Mouse (Mus musculus) kidney, embryonic 16.5 days (tissue): ENCODE data around the gene Racgap1. TPM values are rescaled to one million over a fixed set of nuclear protein-coding genes. Genes with fewer than 3 reads are reported as not detected.

Source experiments
- ATAC-seq: fragments of 200-750 bp; cut with Nextera tagmentation; 2 replicates; pipeline ENCODE4 v1.8.0; 2017; ENCODE audit warnings: moderate TSS enrichment; ENCODE audit not compliant: low FRiP score, low TSS enrichment
- H3K27ac ChIP-seq: fragments of 300-500 bp; sonication (generic); 2 replicates; pipeline ENCODE4 v1.5.1; 2014; ENCODE audit warnings: low read length
- H3K27me3 ChIP-seq: fragments of 300-500 bp; sonication (generic); 2 replicates; pipeline ENCODE4 v1.6.1; 2014; ENCODE audit warnings: low read length, control low read depth, mixed read lengths; ENCODE audit not compliant: insufficient read depth
- H3K36me3 ChIP-seq: fragments of 300-500 bp; sonication (generic); 2 replicates; pipeline ENCODE4 v1.6.1; 2014; ENCODE audit warnings: low read length, control low read depth, mixed read lengths; ENCODE audit not compliant: insufficient read depth
- H3K4me1 ChIP-seq: fragments of 300-500 bp; sonication (generic); 2 replicates; pipeline ENCODE4 v1.6.1; 2014; ENCODE audit warnings: low read length, control low read depth, mixed read lengths; ENCODE audit not compliant: insufficient read depth
- H3K4me2 ChIP-seq: fragments of 300-500 bp; sonication (generic); replicated peaks from 2 replicates; pipeline ENCODE4 v1.6.1; 2014; ENCODE audit warnings: low read depth, low read length
- H3K4me3 ChIP-seq: fragments of 300-500 bp; sonication (generic); 2 replicates; pipeline ENCODE4 v1.5.1; 2014; ENCODE audit warnings: mild to moderate bottlenecking, low read length
- H3K9ac ChIP-seq: fragments of 300-500 bp; sonication (generic); replicated peaks from 2 replicates; pipeline ENCODE4 v1.6.1; 2014; ENCODE audit warnings: low read length
- H3K9me3 ChIP-seq: fragments of 300-500 bp; sonication (generic); 2 replicates; pipeline ENCODE4 v1.6.1; 2016; ENCODE audit warnings: low read length, control low read depth
- WGBS: fragments of 180-500 bp; shearing (Covaris S2); extraction: QIAGEN DNeasy Blood & Tissue Kit; methylation state at CpG from one replicate; pipeline ENCODE4 v1.1.7; 2014; 5-methylcytosine and 5-hydroxymethylcytosine counted together
- polyA plus RNA-seq: library from polyadenylated mRNA; unstranded; fragments of >200 nt; fragmentation: Nextera tagmentation; extraction: Ambion mirVana; gene quantifications from 2 replicates; pipeline ENCODE4 v1.2.1, GENCODE M21; 2015

The Racgap1 gene
- polyA plus RNA-seq, 1 experiment from 2014 or later: 143 TPM

DNA sequence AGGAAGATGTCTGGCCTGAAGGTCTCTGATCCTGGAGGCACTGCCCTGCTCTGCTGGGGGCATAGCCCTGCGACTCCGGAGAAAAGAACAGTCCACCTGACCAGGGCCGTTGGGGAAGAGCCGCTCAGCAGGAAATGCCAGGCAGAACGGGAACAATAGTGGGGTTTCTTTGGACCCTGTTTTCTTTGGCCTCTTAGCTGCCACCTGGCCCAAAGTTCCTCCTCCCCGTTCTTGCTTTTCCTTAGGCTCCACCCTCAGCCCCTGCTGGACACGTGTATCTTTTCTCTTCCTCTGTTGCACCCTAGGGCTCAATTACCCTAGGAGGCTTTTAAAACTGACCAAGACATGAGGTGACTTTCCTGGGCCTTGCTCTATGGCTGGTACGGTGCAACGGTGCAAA, 62.2 kb downstream of the Racgap1 start:
- H3K27me3 ChIP-seq: peaks cover 99% of the 10 kb centered on the region
- H3K9ac ChIP-seq: no peak overlapping the region
- 0 out of 2 replicates have a peak, but pooled peaks cover 3% of the 10 kb centered on the region for H3K9me3 ChIP-seq
- no peak overlapping the region for H3K4me2 ChIP-seq
- no peak overlapping the region for H3K27ac ChIP-seq
- no peak overlapping the region for H3K4me3 ChIP-seq
- H3K36me3 ChIP-seq: no peaks in the 10 kb centered on the region
- WGBS: 5% methylated on average over 9 of the region's 9 CpGs
- H3K4me1 ChIP-seq: peaks cover 25% of the 10 kb centered on the region
- ATAC-seq: no peak

DNA sequence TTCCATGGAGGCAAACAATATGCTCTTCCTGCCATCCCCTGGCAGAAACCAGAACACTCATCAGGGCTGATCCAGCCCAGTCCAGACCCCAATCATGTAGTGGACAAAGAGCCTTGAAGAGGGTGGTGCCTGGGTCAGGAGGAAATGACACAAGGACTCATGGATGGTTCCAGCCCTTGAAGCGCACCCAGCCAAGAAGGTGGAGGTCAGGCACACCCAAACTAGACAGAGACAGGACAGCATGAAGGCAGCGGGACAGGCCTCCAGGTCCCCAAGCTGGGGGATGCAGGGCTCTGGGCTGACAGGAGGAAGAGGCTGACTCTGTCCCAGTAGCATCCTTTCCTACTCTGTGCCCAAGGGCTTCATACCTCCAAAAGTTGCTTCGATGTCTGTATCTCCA, 64.9 kb downstream of the Racgap1 start:
- Histone ChIP-seq H3K4me2 (no peak overlapping the region), H3K4me3 (no peak overlapping the region), H3K36me3 (no peaks in the 10 kb centered on the region), H3K4me1 (peaks cover 35% of the 10 kb centered on the region), H3K27ac (no peak overlapping the region), H3K9me3 (0 out of 2 replicates have a peak, but pooled peaks cover 3% of the 10 kb centered on the region), H3K27me3 (peaks cover 97% of the 10 kb centered on the region), H3K9ac (no peak overlapping the region)
- no peak for ATAC-seq
- WGBS: 88% methylated on average over 3 of the region's 3 CpGs

DNA sequence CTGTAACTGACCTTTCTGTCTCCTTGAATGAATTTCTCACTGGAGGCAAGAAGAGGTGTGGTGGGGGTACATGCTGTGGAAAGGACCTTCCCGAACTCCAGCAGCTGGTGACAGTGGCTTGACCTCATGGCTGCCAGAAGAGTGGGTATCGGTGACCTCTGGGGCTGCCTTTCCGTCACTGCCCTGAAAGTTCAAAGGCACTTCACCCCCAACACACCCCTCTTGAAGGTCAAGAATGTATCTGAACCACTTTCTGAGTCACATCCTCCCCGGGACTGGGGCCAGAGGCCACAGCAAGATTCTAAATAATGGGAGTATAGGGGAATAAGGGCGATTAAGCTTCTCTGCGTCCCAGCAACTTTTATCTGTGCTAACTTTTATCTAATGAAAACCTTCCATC, 65.7 kb downstream of the Racgap1 start:
- 0 out of 2 replicates have a peak, but pooled peaks cover 3% of the 10 kb centered on the region for H3K9me3 ChIP-seq
- H3K36me3 ChIP-seq: no peaks in the 10 kb centered on the region
- H3K27me3 ChIP-seq: peaks cover 97% of the 10 kb centered on the region
- no peak overlapping the region for H3K9ac ChIP-seq
- ATAC-seq: no peak
- no peak overlapping the region for H3K27ac ChIP-seq
- H3K4me1 ChIP-seq: peaks cover 30% of the 10 kb centered on the region
- H3K4me2 ChIP-seq: no peak overlapping the region
- whole genome bisulfite sequencing: 63% methylated on average over 6 of the region's 6 CpGs
- H3K4me3 ChIP-seq: no peak overlapping the region

DNA sequence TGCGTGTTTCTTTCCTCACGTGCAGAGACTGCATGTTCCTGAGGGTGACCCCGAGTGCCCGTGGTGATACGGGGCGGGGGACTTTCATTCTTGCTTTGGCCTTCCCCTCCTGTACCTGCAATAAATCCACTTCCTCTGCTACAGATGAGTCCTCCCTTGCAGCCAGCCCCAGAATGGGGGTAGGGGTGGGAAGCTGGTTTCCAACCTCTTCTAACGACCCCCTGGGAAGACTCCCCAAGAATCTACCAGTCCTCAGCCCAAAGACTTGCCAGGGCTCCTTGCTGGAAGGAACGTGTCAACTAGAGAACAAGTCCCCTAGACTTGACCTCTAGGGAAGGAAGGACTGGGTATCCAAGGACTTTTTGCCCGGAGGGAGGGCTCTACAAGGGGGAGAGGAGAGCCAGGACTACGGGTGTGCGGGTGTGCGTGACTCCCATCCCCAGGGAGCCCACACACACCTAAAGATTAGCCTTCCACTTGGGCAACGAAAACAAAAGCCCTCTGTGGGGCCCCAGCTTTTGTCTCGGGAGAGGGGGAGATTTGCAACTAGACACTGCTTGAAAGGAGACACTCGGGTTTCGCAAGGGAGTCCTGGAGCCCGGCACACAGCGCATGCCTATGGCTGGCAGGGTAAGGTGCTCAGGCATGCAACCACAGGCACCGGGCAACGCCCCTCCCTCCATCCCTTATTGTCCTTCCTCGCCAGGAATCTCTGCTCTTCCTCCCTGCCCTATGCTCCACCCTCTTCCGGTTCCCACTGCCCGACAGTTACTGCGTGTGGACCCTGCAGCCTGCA, 66.9 kb downstream of the Racgap1 start:
- Histone ChIP-seq H3K4me3 (peak overlapping the region; percentile 38), H3K4me1 (peaks cover 25% of the 10 kb centered on the region), H3K36me3 (no peaks in the 10 kb centered on the region), H3K27ac (no peak overlapping the region), H3K4me2 (peak overlapping the region; percentile 58), H3K9me3 (no peaks in the 10 kb centered on the region), H3K27me3 (peaks cover 96% of the 10 kb centered on the region), H3K9ac (peak overlapping the region; percentile 61)
- peak; percentile 81 for ATAC-seq
- WGBS: 3% methylated on average over 24 of the region's 24 CpGs

DNA sequence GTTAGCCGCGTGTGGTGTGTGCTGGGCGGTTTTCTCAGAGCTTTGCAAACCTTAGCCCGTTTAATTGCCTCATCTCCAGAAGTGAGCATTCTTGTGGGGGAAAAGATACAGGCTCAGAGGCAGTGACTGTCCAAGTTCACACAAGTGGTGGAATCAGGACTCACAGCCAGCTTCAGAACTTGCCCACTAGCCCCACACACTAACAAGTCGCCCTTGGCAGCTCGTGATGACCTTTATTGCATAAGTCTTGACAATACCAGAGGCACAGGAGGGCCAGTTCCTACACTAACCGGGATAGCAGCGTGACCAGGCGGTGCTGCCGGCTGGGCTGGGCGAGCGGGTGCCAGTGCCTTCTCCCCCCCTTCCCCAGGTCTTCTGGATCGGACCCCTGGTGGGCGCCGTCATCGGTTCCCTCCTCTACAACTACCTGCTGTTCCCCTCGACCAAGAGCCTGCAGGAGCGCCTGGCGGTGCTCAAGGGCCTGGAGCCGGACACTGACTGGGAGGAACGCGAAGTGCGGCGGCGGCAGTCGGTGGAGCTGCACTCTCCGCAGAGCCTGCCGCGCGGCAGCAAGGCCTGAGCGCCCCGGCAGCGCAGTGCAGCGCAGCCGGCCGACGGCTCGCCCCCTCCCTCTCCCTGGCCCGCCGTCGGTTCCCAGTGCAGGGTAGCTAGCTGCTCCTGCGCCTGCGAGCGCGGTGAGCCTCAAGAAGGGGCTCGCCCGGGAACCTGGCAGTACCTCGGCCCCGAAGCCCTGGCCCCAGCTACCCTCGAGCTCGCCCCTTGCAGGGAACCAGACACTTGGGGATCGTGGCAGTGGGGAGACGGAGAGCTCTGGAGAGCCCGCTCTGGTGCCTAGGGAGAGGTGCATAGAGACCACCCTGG, 67.8 kb downstream of the Racgap1 start:
- peaks cover 89% of the 10 kb centered on the region for H3K27me3 ChIP-seq
- H3K4me1 ChIP-seq: peaks cover 18% of the 10 kb centered on the region
- H3K4me3 ChIP-seq: peak overlapping the region; percentile 38
- no peaks in the 10 kb centered on the region for H3K36me3 ChIP-seq
- WGBS: 3% methylated on average over 53 of the region's 54 CpGs
- H3K9me3 ChIP-seq: no peaks in the 10 kb centered on the region
- peak overlapping the region; percentile 58 for H3K4me2 ChIP-seq
- H3K27ac ChIP-seq: no peak overlapping the region
- peak overlapping the region; percentile 61 for H3K9ac ChIP-seq
- peak; percentile 32 for ATAC-seq

DNA sequence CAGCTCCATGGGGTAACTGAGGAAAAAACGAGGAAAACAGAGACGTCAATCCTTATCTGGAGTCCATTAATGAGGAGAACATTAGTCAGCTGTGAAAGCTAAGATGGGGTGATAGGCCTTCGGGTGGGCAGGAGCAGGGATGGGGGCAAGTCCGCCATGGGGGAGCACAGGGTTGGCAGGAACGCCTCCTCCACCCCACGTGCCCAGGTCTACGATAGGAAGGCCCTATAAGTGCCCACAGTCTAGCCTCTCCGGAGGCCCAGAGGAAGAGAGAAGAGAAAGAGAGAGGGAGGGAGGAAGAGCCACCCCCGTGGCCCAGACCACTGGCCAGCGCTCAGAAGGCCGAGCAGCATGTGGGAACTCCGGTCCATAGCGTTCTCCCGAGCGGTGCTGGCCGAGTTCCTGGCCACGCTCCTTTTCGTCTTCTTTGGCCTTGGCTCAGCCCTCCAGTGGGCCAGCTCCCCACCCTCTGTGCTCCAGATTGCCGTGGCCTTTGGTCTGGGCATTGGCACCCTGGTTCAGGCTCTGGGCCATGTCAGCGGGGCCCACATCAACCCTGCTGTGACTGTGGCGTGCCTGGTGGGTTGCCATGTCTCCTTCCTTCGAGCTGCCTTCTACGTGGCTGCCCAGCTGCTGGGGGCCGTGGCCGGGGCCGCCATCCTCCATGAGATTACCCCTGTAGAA, 72.5 kb downstream of the Racgap1 start, which contains the start of gene Aqp2:
Aqp2 (plus strand) TSS at position 254 of the 684 bp plus-strand sequence.
- WGBS: 80% methylated on average over 26 of the region's 26 CpGs
- peak within 1 kb of the TSS; percentile 11 for H3K4me3 ChIP-seq
- peaks cover 7% of the 10 kb centered on the region for H3K4me1 ChIP-seq
- H3K36me3 ChIP-seq: no peaks in the 10 kb centered on the region
- peaks cover 41% of the 10 kb centered on the region for H3K27me3 ChIP-seq
- H3K9ac ChIP-seq: peak within 1 kb of the TSS; percentile 22; the same call in 1 of the 2 replicates
- H3K27ac ChIP-seq: peak within 1 kb of the TSS; percentile 27; the same call in 1 of the 2 replicates
- no peaks in the 10 kb centered on the region for H3K9me3 ChIP-seq
- ATAC-seq: no peak
- peak within 1 kb of the TSS; percentile 16; the same call in 1 of the 2 replicates for H3K4me2 ChIP-seq

Other genes with a start within 250 kb of the Racgap1 start
- 9.3 and 10.9 TPM in 2 replicates for gene Nckap5l, start 193.9 kb downstream of the Racgap1 start, polyA plus RNA-seq
- 16.8 and 18.2 TPM in 2 replicates for gene Bcdin3d, start 176.9 kb downstream of the Racgap1 start, polyA plus RNA-seq
- 0.32 and 0.50 TPM in 2 replicates for gene Faim2, start 123.5 kb downstream of the Racgap1 start, polyA plus RNA-seq
- gene Aqp2, start 72.6 kb downstream of the Racgap1 start, polyA plus RNA-seq: 109 and 159 TPM in 2 replicates
- 3.7 and 5.0 TPM in 2 replicates for gene Aqp5, start 60.9 kb downstream of the Racgap1 start, polyA plus RNA-seq
- 0.10 TPM in 1 of 2 replicates, not detected in the other for gene Aqp6, start 50.3 kb downstream of the Racgap1 start, polyA plus RNA-seq
- 1.7 TPM in 2 replicates for gene Asic1, start 18.7 kb upstream of the Racgap1 start, polyA plus RNA-seq
- gene Smarcd1, start 50.5 kb upstream of the Racgap1 start, polyA plus RNA-seq: 49.8 and 56.3 TPM in 2 replicates
- not detected in 2 replicates for gene Gm17349, start 53.8 kb upstream of the Racgap1 start, polyA plus RNA-seq
- 45.4 and 46.1 TPM in 2 replicates for gene Gpd1, start 65.9 kb upstream of the Racgap1 start, polyA plus RNA-seq
- gene Cox14, start 74.0 kb upstream of the Racgap1 start, polyA plus RNA-seq: 193 and 197 TPM in 2 replicates
- gene Cers5, start 121.2 kb upstream of the Racgap1 start, polyA plus RNA-seq: 86.2 and 87.2 TPM in 2 replicates
- gene Lima1, start 223.8 kb upstream of the Racgap1 start, polyA plus RNA-seq: 54.7 and 62.1 TPM in 2 replicates